Mouse (Mus musculus): Measurements from ENCODE around the gene Ammecr1. TPM values are rescaled to one million over a fixed set of nuclear protein-coding genes. Genes with fewer than 3 reads are reported as not detected.
A peak's percentile ranks its signal among the peaks of the same experiment; 100 is the strongest.

Ammecr1 gene
- total RNA-seq, 4 experiments from 2014 or later, result 2.8 to 3.4 (median 3.1) TPM

DNA sequence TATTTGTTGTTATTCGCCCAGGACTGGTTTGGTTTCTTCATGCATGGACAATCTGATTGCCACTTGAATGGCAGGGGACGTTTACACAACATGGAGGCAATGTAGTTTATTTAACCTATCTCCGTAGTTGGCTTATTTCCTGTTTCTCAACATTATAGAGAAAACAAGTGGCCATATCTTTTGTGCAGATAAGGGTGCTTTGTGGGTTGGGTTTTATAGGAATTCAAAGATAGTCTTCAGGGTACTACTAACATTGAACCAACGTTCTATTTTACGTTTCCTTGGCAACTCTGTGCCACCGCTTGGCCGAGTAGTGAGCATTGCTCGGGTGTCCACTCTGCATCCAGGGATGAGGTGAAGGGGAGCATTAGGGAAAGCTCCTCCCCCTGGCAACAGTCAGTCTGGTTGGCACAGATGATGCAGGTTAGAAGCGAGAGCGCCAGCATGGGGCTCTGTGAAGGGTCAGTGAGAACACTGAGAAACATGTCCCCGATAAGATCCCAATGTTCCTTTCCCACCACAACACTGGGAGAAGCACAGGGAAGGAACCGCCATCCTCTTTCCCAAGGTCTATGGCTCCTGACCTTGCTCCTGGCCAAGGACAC lies 136.6 kb downstream of the Ammecr1 start:
- no peak for DNase-seq (ENCODE audit: low spot score in 2 of 2)

DNA sequence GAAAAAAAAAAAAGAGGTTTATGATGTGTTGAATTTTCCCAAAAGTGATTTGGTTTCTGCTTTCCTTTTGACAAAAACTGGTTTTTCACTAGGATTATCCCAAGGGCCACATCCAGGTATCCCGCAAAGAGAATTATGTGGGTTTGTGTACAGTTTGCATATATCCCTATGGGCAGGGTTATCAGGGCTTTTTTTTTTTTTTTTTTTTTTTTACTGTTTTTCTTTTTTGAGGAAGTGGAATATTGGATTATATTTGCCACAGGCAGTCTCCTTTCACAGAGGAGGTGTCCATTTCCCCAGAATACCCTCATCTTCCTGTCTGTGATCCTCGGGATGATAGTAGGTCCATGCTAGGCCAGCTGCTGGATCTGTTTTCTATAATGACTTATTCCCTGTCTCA lies 137.3 kb downstream of the Ammecr1 start:
- DNase-seq (ENCODE audit: low spot score in 2 of 2), result no peak

DNA sequence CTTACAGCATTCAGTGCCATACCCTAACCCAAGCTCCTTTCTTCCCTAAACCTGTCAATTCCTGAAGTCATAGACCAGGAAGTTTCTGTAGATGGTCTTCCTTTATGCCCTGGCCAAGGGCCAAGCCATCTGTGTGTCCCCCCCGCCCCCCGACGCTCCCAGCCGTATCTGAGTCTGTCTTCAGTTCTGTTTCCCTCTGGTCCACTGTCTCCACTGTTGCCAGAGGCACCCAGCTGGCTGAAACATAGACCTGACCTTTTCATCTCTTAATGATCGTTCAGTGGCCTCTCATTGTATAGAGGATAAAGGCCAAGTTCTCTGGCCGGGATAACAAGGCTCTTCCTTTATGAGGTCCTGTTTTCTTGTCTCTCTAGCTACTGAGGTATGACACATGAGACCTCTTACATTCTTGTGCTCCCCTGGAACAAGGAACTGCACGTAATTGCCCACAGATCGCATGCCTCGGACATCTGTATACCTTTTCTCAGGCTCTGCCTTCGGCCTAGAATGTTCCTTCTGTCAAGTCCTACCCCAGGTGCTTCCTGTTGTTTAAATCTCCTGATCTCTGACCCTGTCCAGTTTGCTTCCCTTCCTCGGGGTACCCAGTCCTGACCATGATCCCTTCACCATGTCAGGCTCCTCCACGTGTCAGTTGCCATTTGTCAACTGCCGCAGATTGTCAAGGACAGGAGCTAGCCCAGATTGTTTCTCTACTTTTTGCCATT lies 138.2 kb downstream of the Ammecr1 start:
- no peak for DNase-seq (ENCODE audit: low spot score in 2 of 2)

DNA sequence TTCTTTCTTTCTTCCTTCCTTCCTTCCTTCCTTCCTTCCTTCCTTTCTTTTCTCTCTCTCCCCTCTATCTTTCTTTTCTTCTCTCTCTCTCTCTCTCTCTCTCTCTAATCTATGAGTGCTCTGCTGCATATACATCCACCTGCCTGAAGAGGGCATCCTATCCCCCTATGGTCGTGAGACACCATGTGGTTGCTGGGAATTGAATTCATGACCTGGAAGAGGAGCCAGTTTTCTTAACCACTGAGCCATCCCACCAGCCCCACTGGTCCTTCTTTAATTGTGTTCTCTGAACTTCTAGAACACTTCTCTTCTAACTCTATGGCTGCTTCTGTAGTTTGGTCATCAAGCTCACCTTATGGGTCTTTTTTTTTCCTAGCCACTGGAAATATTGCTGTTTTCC lies 138.9 kb downstream of the Ammecr1 start:
- no peak for DNase-seq (ENCODE audit: low spot score in 2 of 2)

DNA sequence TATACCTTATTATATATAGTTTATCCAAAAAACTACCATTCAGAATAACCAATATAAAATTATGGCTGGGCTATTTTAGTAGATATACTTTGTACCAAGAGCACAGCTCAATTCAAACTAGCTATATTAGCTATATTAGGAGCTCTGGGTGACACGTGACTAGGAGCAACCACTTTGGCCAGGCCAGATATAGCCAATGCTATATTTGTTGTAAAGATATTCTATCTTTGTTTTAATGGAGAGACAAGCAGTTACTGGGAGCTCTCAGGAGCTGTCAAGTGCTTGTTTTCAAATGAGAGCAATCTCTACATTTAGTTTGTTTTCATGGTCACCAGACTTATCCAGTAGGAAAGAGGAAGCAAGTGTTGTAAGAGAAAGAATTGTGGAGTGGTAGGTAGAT lies 141.2 kb downstream of the Ammecr1 start:
- DNase-seq (ENCODE audit: low spot score in 2 of 2), result no peak

DNA sequence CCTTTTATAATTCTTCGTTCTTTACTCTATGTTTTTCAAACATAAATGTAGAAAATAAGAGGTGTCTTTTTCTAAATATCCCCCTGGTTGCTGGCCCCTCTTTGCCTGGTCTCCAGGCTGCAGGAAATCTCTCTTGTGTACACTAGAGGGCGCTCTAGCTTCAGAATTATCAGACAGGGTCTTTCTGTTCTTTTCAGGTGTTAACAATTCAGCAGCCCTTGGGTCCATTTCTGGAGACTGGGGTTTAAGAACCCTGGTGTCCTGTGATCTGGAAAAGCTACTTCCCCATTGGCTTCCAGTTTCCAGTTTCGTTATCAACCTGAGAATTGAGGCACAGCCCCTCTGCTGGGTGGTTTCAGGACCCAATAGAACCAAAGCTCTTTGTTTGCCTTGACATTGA lies 144.7 kb downstream of the Ammecr1 start:
- no peak for DNase-seq (ENCODE audit: low spot score in 2 of 2)

DNA sequence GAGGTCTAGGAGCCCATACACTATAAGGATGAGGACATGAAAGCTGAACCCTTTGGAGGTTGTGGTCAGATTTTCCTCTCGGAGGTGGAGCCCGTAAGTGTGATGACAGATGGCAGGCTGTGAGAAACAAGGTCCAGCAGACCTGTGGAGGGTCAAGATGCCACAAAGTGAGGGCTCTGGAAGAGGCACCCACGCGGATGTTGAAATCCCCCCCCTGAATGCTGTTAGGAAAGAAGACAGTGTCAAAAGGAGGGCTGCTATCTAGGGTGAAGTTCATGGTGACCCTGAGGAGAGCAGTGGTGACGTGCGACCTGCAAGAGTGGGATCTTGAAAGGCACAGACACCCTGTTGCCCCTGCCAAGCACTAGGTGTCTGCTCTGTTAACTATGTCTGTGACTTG lies 145.3 kb downstream of the Ammecr1 start:
- DNase-seq (ENCODE audit: low spot score in 2 of 2), result no peak

DNA sequence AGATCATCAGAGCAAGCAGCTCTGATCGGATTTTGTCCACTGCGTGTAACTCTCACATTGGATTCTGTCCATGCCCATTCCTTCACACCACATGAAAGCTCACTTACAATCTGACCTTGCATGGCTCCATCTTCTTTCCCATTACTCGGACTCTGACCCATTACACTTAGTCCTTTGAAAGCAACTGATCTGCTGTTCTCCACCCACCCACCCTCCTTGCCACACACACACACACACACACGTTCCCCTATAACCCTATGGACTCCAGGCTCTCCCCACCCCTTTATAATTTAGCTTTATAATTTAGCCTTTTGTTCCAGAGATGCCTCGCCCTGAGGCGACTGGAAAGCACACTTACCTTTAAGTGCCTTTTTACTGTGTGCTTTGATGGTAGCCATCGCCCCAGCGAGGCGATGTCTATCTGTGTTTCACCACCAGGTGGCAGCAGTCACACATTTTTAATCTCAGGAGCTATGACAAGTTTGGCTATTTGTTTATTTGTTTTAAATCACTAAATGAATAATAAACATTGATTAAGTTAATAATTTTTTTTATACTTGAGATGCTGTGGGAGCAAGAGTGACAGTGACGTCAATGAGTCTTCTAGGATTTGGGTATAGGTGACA lies 148.4 kb downstream of the Ammecr1 start:
- DNase-seq (ENCODE audit: low spot score in 2 of 2), result no peak

DNA sequence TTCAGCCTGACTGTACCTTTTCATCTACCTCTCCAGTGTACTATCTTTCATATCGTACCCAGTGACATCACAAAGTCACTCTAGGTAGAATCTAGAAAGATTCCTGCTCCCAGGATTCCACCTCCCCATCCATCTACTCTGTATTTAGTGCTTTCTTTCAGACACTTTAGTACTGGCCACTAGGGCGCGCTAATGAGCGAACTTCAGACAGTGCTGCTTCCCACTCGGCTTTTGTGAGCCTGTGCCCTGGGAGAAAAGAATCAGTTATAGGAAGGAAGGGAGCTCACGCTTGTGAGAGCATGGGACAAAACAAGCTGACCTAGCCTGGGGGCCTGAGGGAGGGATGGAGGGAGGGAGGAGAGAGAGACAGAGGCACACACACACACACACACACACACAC lies 153.4 kb downstream of the Ammecr1 start:
- no peak for DNase-seq (ENCODE audit: low spot score in 2 of 2)

DNA sequence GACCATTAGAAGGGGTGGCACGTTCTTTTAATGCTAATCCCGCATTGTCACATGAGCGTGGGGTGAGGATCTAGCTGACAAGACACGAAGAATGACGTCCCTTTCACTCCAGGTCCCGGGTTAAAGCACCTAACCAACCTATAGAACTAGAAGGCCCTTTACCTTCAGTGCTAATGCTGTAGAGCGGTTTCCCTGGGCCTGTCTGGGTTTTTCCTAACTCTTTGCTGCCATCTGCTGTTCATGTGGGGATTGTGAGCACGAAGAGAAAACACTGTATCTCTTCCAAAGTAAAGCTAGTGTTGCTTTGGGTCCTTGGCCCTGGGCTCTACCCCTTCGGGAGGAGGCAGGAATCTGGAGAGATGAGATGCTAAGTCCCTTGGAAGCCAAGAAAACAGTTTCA lies 158.1 kb downstream of the Ammecr1 start:
- peak in 1 of 2 experiments; percentile 19 for DNase-seq (ENCODE audit: low spot score in 2 of 2)

DNA sequence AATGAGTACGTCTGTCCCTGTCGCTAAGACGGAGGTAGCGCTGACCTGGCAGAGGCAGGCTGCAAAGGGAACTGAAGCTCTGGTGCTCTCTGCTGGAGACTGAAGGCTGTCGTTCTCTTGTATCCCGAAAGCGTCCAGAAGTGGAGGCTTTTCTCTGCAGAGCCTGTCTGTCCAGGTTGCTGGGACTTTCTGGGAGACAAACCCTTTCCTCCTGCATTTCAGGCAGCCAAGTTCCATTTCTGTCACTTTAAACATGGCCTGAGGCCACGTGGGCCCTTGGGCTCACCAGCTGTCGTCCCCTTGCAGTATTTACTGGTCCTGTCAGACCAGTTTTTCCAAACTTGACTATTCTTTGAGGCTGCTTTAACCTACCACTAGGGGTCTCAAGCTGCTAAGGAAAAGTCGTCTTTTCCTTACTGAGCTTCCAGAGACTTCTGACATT lies 159.9 kb downstream of the Ammecr1 start:
- DNase-seq (ENCODE audit: low spot score in 2 of 2), result peak in 1 of 2 experiments; percentile 11

DNA sequence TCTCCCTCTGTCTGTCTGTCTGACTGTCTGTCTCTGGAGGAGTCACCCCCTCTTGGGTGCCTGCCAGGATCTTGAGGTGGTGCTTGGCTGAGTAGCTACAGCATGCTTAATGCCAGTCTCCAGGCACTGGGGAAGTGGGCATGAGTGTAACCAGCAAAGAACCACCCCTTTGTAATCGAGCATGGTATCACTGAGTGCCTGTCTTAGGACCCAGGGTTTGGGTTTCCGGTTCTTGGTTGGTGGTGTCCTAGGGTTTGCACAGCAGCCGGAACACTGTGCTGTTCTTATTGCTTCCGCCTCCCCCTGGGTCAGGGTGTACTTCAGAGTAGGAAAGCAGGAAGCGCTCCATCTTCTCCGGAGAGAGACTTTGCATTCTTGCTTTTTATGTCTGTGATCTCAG lies 160.4 kb downstream of the Ammecr1 start:
- DNase-seq (ENCODE audit: low spot score in 2 of 2), result no peak

DNA sequence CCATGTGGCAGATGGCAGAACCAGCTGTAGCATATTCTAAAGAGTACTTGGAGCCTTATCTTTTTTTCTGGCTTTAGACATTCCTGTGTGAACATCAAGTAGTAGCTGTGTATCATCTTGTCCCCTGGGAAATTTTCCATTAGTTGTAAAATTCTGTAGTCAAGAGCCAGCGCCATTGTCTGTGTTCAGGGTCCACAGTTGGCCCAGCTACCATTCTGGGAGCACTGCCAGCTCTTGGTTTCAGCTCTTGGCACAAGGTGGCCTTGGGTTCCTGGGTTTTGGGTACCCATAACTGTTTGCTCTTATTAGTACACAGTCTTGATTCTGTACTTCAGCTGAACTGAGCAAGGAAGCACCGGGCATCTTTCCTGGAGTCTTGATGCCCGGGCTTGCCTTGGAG lies 161.9 kb downstream of the Ammecr1 start:
- DNase-seq (ENCODE audit: low spot score in 2 of 2), result peak in 1 of 2 experiments; percentile 19

Small RNA genes within 50 kb of the gene (microRNA-seq; reads per million reads assigned to microRNA genes)
- gene Gm44351, result 0 reads per million in 2 experiments

Other genes starting within 250 kb of the Ammecr1 start
- 1 to 10 TPM; 1.2 to 1.6 (median 1.3) TPM for gene Rtl9, start 132.9 kb upstream of the Ammecr1 start, total RNA-seq (2022)